Mouse (Mus musculus) heart, adult 8-10 months (tissue): ENCODE measurements at regions not wholly inside any gene's neighbourhood (a gene's known extent, or its start where the extent isn't known, plus 50 kb on each side); places are given as distances from the start of the nearest gene placed in this dataset.

Source experiments
- DNase-seq: peaks from one replicate; pipeline ENCODE4 v3.0.0; 2022; ENCODE audit warnings: low spot score

GRCm38 (mm10) chr8:109151711-109152110, 342.1 kb upstream of the Pmfbp1 start:
- DNase-seq, result no peak

GRCm38 (mm10) chr8:109155489-109155888, 338.3 kb upstream of the Pmfbp1 start:
- peak; percentile 44 for DNase-seq

DNA sequence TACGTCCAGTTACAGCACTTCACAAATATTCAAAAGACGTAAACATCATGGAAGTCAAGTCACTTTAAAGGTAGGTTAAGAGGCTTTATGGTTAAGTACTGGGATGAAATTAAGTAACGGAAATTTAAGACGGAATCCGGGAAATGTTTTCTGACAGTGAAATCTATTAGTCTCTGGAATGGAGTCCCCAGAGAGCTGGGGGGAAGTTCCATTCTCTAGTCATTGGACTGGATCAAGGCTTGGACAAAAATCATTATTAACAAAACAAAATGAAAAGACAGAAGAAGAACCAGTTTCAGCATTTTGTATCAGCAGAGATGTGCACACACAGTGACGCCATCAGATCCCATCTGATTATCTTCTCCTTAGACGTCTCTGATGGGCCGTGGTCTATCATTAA, 337.8 kb upstream of the Pmfbp1 start:
- peak; percentile 52 for DNase-seq

DNA sequence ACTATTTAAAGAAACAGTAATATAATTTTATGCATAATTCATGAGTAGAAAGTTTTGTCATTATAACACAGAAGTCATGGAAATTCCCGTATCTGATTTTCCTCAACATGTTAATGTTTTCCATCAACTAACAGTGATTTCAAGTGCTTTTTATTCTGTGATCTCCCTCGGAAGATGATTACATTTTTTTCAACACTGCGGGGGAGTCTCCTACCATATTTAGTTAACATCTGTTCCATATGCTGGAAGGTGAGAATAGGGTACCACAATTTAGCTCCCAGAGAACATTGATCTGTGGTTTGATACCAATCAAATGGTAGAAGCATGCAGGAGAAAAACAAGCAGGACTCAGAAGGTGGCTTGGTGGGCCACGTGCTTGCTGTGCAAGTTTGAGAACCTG, 321.1 kb upstream of the Pmfbp1 start:
- DNase-seq, result no peak

DNA sequence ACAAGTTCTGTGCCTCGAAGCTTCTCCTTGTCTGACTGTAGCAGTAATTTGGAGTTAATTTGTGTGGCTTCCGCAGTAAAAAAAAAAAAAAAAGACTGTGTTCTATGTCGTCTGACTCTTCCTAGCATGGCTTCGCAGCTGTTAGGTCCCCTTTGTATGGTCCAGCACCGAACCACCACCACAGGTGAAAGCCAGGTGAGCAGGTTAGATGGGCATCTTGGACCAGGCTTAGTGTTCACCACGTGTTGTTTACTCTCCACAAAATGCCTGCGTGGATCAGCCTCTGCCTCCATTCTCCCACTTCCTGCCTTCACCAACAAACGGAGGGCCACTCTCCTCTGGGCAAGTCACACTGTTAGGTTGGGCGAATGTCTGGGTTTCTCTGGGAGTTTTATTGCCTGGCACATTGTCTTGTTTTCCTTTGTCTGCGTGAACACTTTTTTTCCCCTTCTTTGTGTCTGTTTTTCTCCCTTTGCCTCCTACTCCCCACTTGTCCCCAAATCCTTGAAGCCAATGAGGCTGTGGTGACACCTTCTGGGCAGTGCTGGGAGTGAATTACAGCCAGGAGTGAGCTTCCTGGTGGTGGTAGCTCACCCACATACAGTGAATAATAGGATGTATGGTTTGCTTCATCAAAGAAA, 308.1 kb upstream of the Pmfbp1 start:
- DNase-seq, result peak; percentile 58

GRCm38 (mm10) chr8:109187617-109188016, 306.2 kb upstream of the Pmfbp1 start:
- no peak for DNase-seq

DNA sequence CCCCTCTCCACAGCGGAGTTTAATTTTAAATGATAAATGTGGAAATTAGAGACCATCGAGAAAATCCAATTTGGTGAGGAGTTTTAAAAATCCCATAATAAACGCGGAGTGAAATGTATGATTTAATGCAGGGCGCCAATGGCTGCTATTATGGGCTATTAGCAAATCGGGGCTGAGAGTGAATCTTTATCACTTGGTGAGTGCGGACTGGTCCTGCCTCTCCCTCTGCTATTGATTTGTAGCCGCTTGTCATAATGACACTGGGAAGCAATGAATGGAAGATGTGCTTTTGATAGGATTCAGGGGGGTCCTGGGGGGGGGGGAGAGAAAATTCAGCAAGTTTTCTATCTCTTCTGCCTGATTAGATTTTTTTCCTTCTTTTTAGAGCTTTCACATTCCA, 279.6 kb upstream of the Pmfbp1 start:
- DNase-seq, result no peak

DNA sequence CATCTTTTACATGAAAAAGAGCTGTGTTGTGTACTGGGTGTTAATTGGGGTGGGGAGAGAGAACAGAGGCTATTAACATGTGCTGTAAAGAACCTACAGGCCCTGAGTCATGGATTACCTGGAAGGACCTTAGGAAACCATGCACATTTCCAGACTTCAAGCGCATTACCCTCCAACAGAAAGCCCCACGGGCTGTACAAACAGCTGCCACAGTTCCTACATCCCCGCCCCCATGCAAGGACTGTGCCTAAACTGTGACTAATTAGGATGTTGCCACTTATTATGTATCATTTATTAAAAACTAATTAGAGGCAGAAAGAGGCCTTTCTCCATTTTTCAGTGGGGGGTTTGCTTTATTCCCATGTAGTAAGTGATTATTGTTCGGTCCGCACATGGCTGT, 277.5 kb upstream of the Pmfbp1 start:
- DNase-seq, result no peak

DNA sequence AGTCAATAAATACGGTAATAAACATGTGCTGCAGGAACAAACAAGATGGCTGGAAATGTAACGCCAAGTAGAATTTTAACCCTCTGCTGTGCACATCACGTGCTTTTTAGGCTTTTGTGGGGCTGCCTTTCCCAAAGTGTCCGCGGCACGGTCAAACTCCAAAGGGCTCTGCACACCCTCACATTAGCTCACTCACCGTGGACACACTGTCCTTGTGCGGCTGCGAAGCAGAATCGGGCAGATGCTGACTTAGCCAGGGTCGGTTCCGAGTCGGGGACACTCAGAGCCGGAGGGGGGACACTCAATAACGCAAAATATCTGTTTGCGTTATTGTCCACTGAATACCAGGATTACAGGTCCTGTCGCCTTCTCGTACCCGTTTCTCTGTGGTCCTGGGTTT, 276.5 kb upstream of the Pmfbp1 start:
- no peak for DNase-seq

DNA sequence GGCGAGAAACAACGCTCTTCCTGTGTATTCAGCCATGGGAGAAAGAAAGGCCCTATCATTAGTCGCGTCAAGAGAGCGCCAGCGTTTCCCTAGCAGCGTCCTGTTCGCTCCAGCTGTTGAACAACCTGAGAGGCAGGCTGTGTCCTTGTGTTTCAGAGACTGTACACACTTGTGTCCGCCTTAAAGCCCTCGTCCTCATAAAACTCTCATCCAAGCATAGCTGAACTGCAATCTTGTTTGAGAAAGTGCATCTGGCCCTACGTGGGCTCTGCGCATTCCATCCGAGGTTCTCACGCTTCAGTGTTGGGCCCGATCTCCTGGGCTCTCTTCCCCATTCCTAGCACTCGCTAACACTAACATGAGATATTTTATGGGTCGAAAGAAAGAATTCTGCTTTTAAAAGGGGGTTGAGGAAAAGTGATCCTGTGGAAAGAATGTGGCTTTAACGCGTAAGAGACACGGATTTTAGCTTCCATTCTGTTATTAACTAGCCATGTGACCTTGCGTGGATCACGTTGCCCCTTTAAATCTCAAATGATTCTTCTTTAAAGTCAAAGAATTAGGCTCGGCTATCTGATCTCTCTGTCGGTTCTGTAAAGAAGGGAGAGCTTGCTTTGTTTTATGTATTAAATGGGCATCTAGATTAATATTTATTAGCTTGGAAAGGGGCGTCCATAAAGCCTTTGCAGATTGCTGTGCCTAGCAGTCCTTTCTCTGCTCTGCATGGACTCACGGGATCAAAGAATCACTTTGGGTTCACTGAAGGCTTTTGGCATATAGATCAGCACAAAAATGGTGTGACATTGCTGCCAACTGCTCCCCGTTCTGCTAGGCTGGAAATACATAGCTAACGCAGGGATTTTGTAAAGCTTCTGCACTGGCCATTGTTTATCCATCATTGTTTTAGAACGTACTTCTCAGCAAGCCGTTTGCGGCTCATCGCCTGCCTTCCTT, 261.3 kb upstream of the Pmfbp1 start:
- DNase-seq, result no peak

DNA sequence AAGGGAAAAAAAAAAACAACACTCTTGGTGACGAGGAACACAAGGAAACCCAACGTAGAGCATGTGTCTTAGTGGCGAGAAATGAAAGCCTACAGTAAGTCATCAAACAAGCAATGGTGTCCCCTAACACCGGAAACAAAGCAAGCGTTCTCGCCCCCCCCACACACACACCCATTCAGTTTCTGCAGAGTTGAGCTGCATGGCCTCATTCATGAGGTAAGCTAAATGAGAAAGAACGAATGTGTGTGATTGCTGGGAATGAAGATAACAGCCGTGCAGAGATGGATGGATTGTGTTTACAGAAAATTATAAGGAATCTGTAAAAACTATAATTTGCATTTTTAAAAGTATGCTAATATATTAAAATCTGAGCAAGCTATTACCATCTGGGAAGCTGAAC, 248.3 kb upstream of the Pmfbp1 start:
- no peak for DNase-seq

GRCm38 (mm10) chr8:109247875-109248274, 246.0 kb upstream of the Pmfbp1 start:
- DNase-seq, result no peak

DNA sequence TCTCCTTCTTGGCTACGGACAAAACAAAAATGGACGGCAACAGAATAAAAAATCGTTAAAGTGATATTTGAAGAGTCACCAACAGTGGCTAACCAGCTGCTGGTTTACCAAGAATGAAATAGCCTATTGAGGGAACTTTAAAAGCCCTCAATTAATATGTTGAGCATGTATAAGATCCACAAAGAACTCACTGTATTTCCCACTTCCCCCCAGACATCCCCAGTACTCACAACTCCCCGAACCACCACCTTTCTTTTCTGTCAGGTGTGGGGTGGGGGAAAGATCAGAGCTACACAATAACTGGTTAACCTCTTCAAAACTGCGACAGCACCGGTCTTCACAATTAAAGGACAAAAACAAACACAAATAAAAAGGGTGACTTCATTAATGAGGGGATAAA, 245.5 kb upstream of the Pmfbp1 start:
- DNase-seq, result no peak

- DNase-seq, result no peak
Measured at GRCm38 (mm10) chr8:109249256-109249655, 244.6 kb upstream of the Pmfbp1 start.

DNA sequence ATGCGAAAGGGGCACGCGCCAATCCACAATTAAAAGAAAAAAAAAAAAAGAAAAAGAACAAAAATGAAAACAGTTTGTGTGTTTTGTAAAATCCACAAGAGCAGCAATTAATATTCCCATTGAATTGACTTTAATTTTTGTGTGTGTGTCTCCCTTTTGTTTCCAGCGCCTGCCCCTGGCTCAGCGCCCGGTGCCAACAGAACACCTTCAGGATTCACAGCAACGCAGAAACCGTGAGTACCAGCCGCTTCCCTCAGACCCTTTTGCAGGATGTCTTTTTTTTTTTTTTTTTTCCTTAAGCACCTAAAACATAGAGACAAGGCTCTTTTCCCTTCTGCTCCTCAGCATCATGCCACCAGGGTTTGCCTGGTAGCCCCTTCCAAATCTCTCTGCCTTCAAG, 244.1 kb upstream of the Pmfbp1 start:
- DNase-seq, result no peak

- no peak for DNase-seq
Measured at GRCm38 (mm10) chr8:109250551-109250950, 243.3 kb upstream of the Pmfbp1 start.

- no peak for DNase-seq
Measured at GRCm38 (mm10) chr8:109251360-109251798, 242.4 kb upstream of the Pmfbp1 start.

DNA sequence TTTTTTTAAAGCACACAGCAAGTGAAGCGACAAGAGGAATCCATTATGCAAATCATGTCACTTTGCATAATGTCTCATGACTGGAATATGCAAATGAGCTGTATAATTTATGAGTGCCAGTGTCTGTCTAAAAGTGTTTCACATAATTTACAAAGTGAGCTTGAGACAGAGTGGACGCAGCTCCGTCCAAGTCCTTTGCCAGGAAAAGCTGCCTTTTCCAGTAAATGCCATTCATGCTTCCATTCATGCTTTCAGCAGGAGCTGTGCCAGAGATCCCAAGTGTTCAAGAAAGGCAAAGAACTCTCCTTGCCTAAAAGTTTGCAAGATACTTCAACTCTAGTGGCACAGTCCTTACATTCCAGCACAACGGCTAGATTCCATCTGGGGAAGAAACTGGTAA, 241.4 kb upstream of the Pmfbp1 start:
- no peak for DNase-seq

DNA sequence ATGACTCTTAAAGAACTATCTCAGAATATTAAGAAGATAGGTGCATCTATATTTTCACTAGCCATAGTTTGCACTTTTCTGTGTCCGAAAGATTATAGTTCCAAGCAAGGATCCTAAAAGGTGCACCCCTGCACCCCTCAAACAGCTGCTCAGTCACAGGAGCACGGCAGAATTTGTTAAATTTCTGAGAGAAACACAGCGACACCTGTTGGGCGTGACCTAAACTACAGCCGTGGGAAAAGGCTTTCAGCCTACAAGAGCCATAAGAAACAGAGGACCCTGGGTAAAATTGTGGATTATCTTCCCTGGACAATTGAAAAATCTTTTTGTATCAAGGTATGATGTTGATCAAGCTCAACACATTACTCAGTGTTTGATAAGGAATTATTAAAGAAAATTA, 214.7 kb upstream of the Pmfbp1 start:
- peak; percentile 2 for DNase-seq

DNA sequence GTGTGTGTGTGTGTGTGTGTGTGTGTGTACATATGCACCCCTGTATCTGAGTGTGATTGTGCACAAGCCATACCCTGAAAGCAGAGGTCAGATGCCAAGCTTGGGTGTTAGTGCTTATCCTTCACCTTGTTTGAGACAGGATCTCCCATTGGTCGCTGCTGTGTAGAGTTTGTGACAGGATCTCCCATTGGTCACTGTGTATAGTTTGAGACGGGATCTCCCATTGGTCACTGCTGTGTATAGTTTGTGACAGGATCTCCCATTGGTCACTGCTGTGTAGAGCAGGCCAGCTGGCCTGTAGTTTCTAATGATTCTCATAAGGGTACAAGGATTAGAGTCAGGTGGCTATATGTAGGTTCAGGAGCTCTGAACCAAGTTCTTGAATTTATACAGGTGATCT, 213.3 kb upstream of the Pmfbp1 start:
- no peak for DNase-seq

GRCm38 (mm10) chr8:109281598-109281997, 212.2 kb upstream of the Pmfbp1 start:
- DNase-seq, result no peak

- no peak for DNase-seq
Measured at GRCm38 (mm10) chr8:109310670-109311386, 183.0 kb upstream of the Pmfbp1 start.
